Mouse (Mus musculus): ENCODE data around the gene Olfr69. TPM values are rescaled to one million over a fixed set of nuclear protein-coding genes. Genes with fewer than 3 reads are reported as not detected.
"Not testable (repeated sequence)": the region's sequence is repeated elsewhere in the genome, so short reads cannot be mapped to it uniquely, and the experiment has no call there.

Olfr69 gene
- polyA plus RNA-seq (2015; fragmentation: Nextera tagmentation; extraction: Ambion mirVana), result not detected in 2 replicates

DNA sequence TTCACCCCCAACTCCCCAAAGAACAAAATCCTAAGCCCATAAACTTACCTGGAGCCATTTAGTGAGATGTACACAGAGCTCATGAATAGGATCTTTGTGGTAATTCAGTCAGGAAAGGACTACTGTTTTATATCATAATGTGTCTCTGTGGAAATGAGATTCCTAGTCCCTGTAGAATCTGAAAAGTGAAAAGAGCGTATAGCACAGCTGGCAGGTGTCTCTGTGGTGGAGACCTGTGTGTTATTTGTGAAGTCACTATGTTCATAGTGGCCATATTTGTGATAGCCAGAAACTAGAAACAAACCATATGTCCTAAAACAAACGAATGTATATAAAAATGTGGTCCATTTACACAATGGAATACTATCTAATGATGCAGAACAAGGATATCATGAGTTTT, at the start of gene Olfr69:
Gene Olfr69 (minus strand): TSS at position 101 of the 400 bp plus-strand sequence.
- Histone ChIP-seq H3K36me3 (ENCODE audit: control insufficient read depth, insufficient read depth) (no peaks in the 10 kb centered on the region), H3K4me3 (ENCODE audit: low read depth, low read length) (no peak within 1 kb of the TSS), H3K9ac (ENCODE audit: low read depth, low read length) (no peak within 1 kb of the TSS), H3K9me3 (replicated peaks; ENCODE audit: control insufficient read depth, low read length) (no peaks in the 10 kb centered on the region), H3K27me3 (ENCODE audit: control insufficient read depth, insufficient read depth, low read depth, low read length) (no peaks in the 10 kb centered on the region), H3K4me2 (ENCODE audit: low read depth, low read length) (no peak within 1 kb of the TSS), H3K4me1 (ENCODE audit: control insufficient read depth, low read depth, low read length) (no peaks in the 10 kb centered on the region), H3K27ac (ENCODE audit: low read length) (no peak within 1 kb of the TSS)
- 66% methylated on average over 2 of the region's 2 CpGs for WGBS (ENCODE audit: insufficient replicate concordance)
- no peak for ATAC-seq (ENCODE audit: low read depth)

DNA sequence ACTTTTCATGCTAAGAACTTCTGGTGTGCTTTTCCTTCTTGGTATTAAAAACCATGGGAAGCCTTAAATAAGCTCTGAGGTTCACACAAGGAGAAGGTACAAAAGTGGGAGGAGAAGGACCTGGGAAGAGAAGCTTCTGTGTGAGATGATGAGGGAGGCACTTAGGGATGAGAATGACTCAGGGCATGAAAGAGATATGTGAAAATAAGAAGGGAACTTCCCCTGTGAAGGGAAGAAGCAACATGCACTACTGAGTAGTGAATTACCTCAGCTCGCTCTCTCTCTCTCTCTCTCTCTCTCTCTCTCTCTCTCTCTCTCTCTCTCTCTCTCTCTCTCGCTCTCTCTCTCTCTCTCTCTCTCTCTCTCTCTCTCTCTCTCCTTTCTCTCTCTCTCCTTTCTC, 43.7 kb upstream of the Olfr69 start:
- Histone ChIP-seq H3K4me3 (ENCODE audit: low read depth, low read length) (peak overlapping the region; percentile 51), H3K9ac (ENCODE audit: low read depth, low read length) (peak overlapping the region; percentile 68), H3K4me2 (ENCODE audit: low read depth, low read length) (peak overlapping the region; percentile 57), H3K27ac (ENCODE audit: low read length) (peak overlapping the region; percentile 96)
- H3K9me3 ChIP-seq (replicated peaks; ENCODE audit: control insufficient read depth, low read length); H3K4me1 ChIP-seq (ENCODE audit: control insufficient read depth, low read depth, low read length); H3K36me3 ChIP-seq (ENCODE audit: control insufficient read depth, insufficient read depth); ATAC-seq (ENCODE audit: low read depth); H3K27me3 ChIP-seq (ENCODE audit: control insufficient read depth, insufficient read depth, low read depth, low read length): not testable (repeated sequence)
- WGBS (ENCODE audit: insufficient replicate concordance), result 90% methylated on average over 1 of the region's 2 CpGs

DNA sequence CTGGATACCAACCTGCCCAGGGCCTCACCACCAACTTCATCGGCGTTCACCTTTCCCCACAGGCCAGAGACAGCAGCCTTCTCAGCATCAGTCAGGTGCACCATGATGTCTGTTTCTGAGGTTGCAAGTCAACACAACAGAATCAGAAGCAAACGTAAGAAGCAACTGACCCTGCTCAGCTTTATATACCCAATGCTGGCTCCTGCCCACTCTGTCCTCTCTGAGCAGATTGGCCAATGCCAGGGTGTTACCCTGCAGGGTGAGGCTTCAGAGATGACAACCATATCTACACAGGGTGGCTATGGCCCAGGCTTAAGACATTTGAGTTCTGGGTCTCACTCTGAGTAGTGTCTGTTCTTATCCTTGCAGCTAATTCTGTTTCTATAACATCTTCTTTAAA, 42.4 kb upstream of the Olfr69 start, which contains the start of gene Hbb-bt:
Gene Hbb-bt (minus strand): TSS at position 231 of the 400 bp plus-strand sequence.
- WGBS (ENCODE audit: insufficient replicate concordance), result 45% methylated on average over 3 of the region's 3 CpGs
- Histone ChIP-seq H3K9ac (ENCODE audit: low read depth, low read length) (peak within 1 kb of the TSS; percentile 61), H3K9me3 (replicated peaks; ENCODE audit: control insufficient read depth, low read length) (no peaks in the 10 kb centered on the region), H3K27me3 (ENCODE audit: control insufficient read depth, insufficient read depth, low read depth, low read length) (no peaks in the 10 kb centered on the region), H3K36me3 (ENCODE audit: control insufficient read depth, insufficient read depth) (peaks cover 2% of the 10 kb centered on the region; the same call in 1 of the 2 replicates), H3K4me1 (ENCODE audit: control insufficient read depth, low read depth, low read length) (peaks cover 3% of the 10 kb centered on the region), H3K4me2 (ENCODE audit: low read depth, low read length) (peak within 1 kb of the TSS; percentile 57), H3K4me3 (ENCODE audit: low read depth, low read length) (peak within 1 kb of the TSS; percentile 58), H3K27ac (ENCODE audit: low read length) (peak within 1 kb of the TSS; percentile 94)
- peak; percentile 87 for ATAC-seq (ENCODE audit: low read depth)

DNA sequence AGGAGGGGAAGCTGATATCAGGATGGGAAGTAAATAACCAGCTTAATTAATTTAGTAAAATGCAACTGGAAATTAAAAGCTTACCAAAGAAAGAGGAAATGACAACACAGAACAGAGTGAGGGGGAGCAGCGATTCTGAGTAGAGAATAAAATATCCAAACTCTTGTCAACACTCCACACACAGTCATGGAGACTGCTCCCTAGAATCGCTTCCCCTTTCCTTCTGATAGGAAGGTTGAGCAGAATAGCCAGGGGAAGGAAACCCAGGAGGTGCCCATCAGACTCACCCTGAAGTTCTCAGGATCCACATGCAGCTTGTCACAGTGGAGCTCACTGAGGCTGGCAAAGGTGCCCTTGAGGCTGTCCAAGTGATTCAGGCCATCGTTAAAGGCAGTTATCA, 41.8 kb upstream of the Olfr69 start:
- H3K9me3 ChIP-seq (replicated peaks; ENCODE audit: control insufficient read depth, low read length); H3K36me3 ChIP-seq (ENCODE audit: control insufficient read depth, insufficient read depth); H3K4me2 ChIP-seq (ENCODE audit: low read depth, low read length); H3K27me3 ChIP-seq (ENCODE audit: control insufficient read depth, insufficient read depth, low read depth, low read length); ATAC-seq (ENCODE audit: low read depth); H3K4me1 ChIP-seq (ENCODE audit: control insufficient read depth, low read depth, low read length): not testable (repeated sequence)
- H3K27ac ChIP-seq (ENCODE audit: low read length), result peak overlapping the region; percentile 94
- no CpG with 5 or more reads among the region's 3 CpGs for WGBS (ENCODE audit: insufficient replicate concordance)
- H3K9ac ChIP-seq (ENCODE audit: low read depth, low read length), result peak overlapping the region; percentile 61
- peak overlapping the region; percentile 58 for H3K4me3 ChIP-seq (ENCODE audit: low read depth, low read length)

- peak overlapping the region; percentile 69 for H3K4me3 ChIP-seq (ENCODE audit: low read depth, low read length)
- H3K4me2 ChIP-seq (ENCODE audit: low read depth, low read length), result peak overlapping the region; percentile 51
- WGBS (ENCODE audit: insufficient replicate concordance), result 11% methylated on average over 1 of the region's 1 CpGs
- H3K9ac ChIP-seq (ENCODE audit: low read depth, low read length), result peak overlapping the region; percentile 77
- peaks cover 2% of the 10 kb centered on the region; the same call in 1 of the 2 replicates for H3K36me3 ChIP-seq (ENCODE audit: control insufficient read depth, insufficient read depth)
- no peaks in the 10 kb centered on the region for H3K27me3 ChIP-seq (ENCODE audit: control insufficient read depth, insufficient read depth, low read depth, low read length)
- H3K4me1 ChIP-seq (ENCODE audit: control insufficient read depth, low read depth, low read length), result peaks cover 9% of the 10 kb centered on the region
- no peak for ATAC-seq (ENCODE audit: low read depth)
- no peaks in the 10 kb centered on the region for H3K9me3 ChIP-seq (replicated peaks; ENCODE audit: control insufficient read depth, low read length)
- H3K27ac ChIP-seq (ENCODE audit: low read length), result peak overlapping the region; percentile 98
Measured at GRCm38 (mm10) chr7:103812174-103812573, 40.8 kb upstream of the Olfr69 start.

DNA sequence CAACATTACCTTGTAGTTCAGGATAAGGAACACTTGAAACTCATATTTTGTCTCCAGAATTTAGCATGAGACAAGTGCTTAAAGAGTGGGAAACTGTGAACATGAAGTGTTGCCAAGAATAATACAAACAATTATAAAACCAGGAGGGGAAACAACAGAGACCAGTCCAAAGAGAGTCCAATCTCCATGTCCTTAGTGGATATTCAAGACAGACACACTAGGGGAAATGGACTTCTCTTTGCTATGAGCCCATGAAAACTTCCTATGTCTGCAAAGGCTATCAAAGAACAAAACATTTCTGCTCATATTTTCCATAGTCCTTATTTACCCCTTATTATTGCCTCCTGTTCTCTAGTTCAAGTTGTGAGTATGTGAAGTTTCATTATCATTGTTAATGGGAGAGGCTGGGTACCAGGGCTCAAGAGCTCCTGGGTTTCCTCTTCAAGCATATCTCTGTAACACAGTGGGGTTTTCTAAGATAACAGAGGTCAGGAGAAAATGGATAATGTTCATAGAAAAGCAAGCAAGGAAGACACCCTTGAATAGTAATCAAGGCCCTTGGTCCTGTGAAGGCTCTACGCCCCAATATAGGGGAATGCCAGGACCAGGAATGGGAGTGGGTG, 39.9 kb upstream of the Olfr69 start:
- Histone ChIP-seq H3K9ac (ENCODE audit: low read depth, low read length) (peak overlapping the region; percentile 56), H3K9me3 (replicated peaks; ENCODE audit: control insufficient read depth, low read length) (no peaks in the 10 kb centered on the region), H3K4me2 (ENCODE audit: low read depth, low read length) (peak overlapping the region; percentile 50), H3K36me3 (ENCODE audit: control insufficient read depth, insufficient read depth) (peaks cover 2% of the 10 kb centered on the region; the same call in 1 of the 2 replicates), H3K4me1 (ENCODE audit: control insufficient read depth, low read depth, low read length) (peaks cover 14% of the 10 kb centered on the region), H3K27me3 (ENCODE audit: control insufficient read depth, insufficient read depth, low read depth, low read length) (no peaks in the 10 kb centered on the region), H3K4me3 (ENCODE audit: low read depth, low read length) (peak overlapping the region; percentile 48), H3K27ac (ENCODE audit: low read length) (peak overlapping the region; percentile 97)
- peak; percentile 45 for ATAC-seq (ENCODE audit: low read depth)
- 36% methylated on average over 1 of the region's 1 CpGs for WGBS (ENCODE audit: insufficient replicate concordance)

DNA sequence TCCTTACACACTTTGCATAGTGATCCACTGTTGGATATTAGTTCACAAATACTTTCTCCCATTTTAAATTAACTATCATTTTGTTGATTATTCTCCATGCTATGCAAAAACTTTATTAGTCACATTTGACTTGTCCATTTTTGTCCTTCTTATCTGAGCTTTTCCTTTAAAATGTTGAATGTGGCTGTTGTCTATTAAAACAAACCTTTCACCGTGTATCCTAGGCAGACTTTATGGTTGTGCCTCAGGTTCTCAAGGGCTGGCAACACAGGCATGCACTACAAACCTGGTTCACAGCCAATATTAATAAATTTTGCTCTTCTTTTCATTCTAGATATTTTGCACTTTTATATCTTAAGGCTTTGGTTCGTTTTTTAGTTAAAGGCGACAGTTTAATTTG, 39.4 kb upstream of the Olfr69 start:
- no peaks in the 10 kb centered on the region for H3K9me3 ChIP-seq (replicated peaks; ENCODE audit: control insufficient read depth, low read length)
- WGBS (ENCODE audit: insufficient replicate concordance), result 32% methylated on average over 3 of the region's 3 CpGs
- peaks cover 14% of the 10 kb centered on the region for H3K4me1 ChIP-seq (ENCODE audit: control insufficient read depth, low read depth, low read length)
- H3K4me3 ChIP-seq (ENCODE audit: low read depth, low read length), result peak overlapping the region; percentile 51
- 0 out of 2 replicates have a peak, but pooled peaks have one; percentile 5 for ATAC-seq (ENCODE audit: low read depth)
- peak overlapping the region; percentile 45 for H3K9ac ChIP-seq (ENCODE audit: low read depth, low read length)
- no peaks in the 10 kb centered on the region for H3K27me3 ChIP-seq (ENCODE audit: control insufficient read depth, insufficient read depth, low read depth, low read length)
- 0 out of 2 replicates have a peak overlapping the region, but pooled peaks have one; percentile 9 for H3K4me2 ChIP-seq (ENCODE audit: low read depth, low read length)
- H3K36me3 ChIP-seq (ENCODE audit: control insufficient read depth, insufficient read depth), result peaks cover 2% of the 10 kb centered on the region; the same call in 1 of the 2 replicates
- peak overlapping the region; percentile 97 for H3K27ac ChIP-seq (ENCODE audit: low read length)

- WGBS (ENCODE audit: insufficient replicate concordance), result 54% methylated on average over 1 of the region's 1 CpGs
- Histone ChIP-seq H3K36me3 (ENCODE audit: control insufficient read depth, insufficient read depth) (peaks cover 2% of the 10 kb centered on the region; the same call in 1 of the 2 replicates), H3K27me3 (ENCODE audit: control insufficient read depth, insufficient read depth, low read depth, low read length) (no peaks in the 10 kb centered on the region), H3K4me1 (ENCODE audit: control insufficient read depth, low read depth, low read length) (peaks cover 14% of the 10 kb centered on the region), H3K4me3 (ENCODE audit: low read depth, low read length) (peak overlapping the region; percentile 44), H3K27ac (ENCODE audit: low read length) (peak overlapping the region; percentile 94), H3K4me2 (ENCODE audit: low read depth, low read length) (peak overlapping the region; percentile 52), H3K9ac (ENCODE audit: low read depth, low read length) (peak overlapping the region; percentile 47), H3K9me3 (replicated peaks; ENCODE audit: control insufficient read depth, low read length) (no peaks in the 10 kb centered on the region)
- ATAC-seq (ENCODE audit: low read depth), result 0 out of 2 replicates have a peak, but pooled peaks have one; percentile 3
Measured at GRCm38 (mm10) chr7:103810296-103810695, 38.9 kb upstream of the Olfr69 start.

- ATAC-seq (ENCODE audit: low read depth), result no peak
- Histone ChIP-seq H3K4me1 (ENCODE audit: control insufficient read depth, low read depth, low read length) (peaks cover 14% of the 10 kb centered on the region), H3K36me3 (ENCODE audit: control insufficient read depth, insufficient read depth) (peaks cover 2% of the 10 kb centered on the region; the same call in 1 of the 2 replicates), H3K4me3 (ENCODE audit: low read depth, low read length) (peak overlapping the region; percentile 44), H3K9ac (ENCODE audit: low read depth, low read length) (peak overlapping the region; percentile 47), H3K9me3 (replicated peaks; ENCODE audit: control insufficient read depth, low read length) (no peaks in the 10 kb centered on the region), H3K27me3 (ENCODE audit: control insufficient read depth, insufficient read depth, low read depth, low read length) (no peaks in the 10 kb centered on the region), H3K27ac (ENCODE audit: low read length) (peak overlapping the region; percentile 94), H3K4me2 (ENCODE audit: low read depth, low read length) (peak overlapping the region; percentile 52)
- 8% methylated on average over 1 of the region's 1 CpGs for WGBS (ENCODE audit: insufficient replicate concordance)
Measured at GRCm38 (mm10) chr7:103809801-103810155, 38.4 kb upstream of the Olfr69 start.

Measured in liver, embryonic 16.5 days (tissue).